Comparison of ENCODE assay signal across 8 mouse cellular contexts in genomic region chr9:65179817-65180624, GRCm38 (mm10). TPM values are rescaled to one million over a fixed set of nuclear protein-coding genes. Genes with fewer than 3 reads are reported as not detected.
A peak's percentile ranks its signal among the peaks of the same experiment; 100 is the strongest.
DNase-seq lines count a peak whose midpoint lies in the region; ATAC-seq lines count a peak whose summit lies in the region.
"Had no signal": no experiment of that assay in that cellular context is flagged by ENCODE, and none has a peak within 500 bp of the region (broad histone marks: within the 10 kb centered on the region; RNA-seq: fewer than 3 reads in every experiment).

No protein-coding gene starts in this region.

- DNase-seq in neural tube, embryonic 11.5 days (ENCODE audit: low spot score) = no peak
- DNase-seq in neural tube, embryonic 10.5 days (ENCODE audit: extremely low spot score, low spot score) = no peak
- no peak for DNase-seq in left cerebral cortex, adult 18-20 months (ENCODE audit: low spot score in 2 of 2)
- no peak for DNase-seq in lung, postnatal 25 days (ENCODE audit: low spot score)
- DNase-seq in cerebellum, postnatal 25 days = no peak

- no peak overlapping the region for H3K4me3 ChIP-seq in neural tube, embryonic 11.5 days (ENCODE audit: low read depth, low read length)
- no peak overlapping the region for H3K4me3 ChIP-seq in forebrain, embryonic 15.5 days
- H3K4me3 ChIP-seq in liver, embryonic 15.5 days (replicated peaks) = no peak overlapping the region

- peaks cover 72% of the 10 kb centered on the region for H3K4me1 ChIP-seq in neural tube, embryonic 11.5 days (ENCODE audit: control insufficient read depth, insufficient read depth, low read length)
- peaks cover 61% of the 10 kb centered on the region for H3K4me1 ChIP-seq in forebrain, embryonic 15.5 days
- peaks cover 4% of the 10 kb centered on the region; the same call in 1 of the 2 replicates for H3K4me1 ChIP-seq in liver, embryonic 15.5 days (replicated peaks)

- no peaks in the 10 kb centered on the region for H3K9me3 ChIP-seq in neural tube, embryonic 11.5 days (ENCODE audit: control insufficient read depth, low read length)
- no peaks in the 10 kb centered on the region for H3K9me3 ChIP-seq in forebrain, embryonic 15.5 days
- no peaks in the 10 kb centered on the region for H3K9me3 ChIP-seq in liver, embryonic 15.5 days (replicated peaks)

- peaks cover 17% of the 10 kb centered on the region for H3K36me3 ChIP-seq in neural tube, embryonic 11.5 days (ENCODE audit: control insufficient read depth, insufficient read depth, low read length)
- H3K36me3 ChIP-seq in forebrain, embryonic 15.5 days = peaks cover 18% of the 10 kb centered on the region
- H3K36me3 ChIP-seq in liver, embryonic 15.5 days (replicated peaks) = no peaks in the 10 kb centered on the region

- ATAC-seq in neural tube, embryonic 11.5 days (ENCODE audit: insufficient read depth, low FRiP score, low TSS enrichment) = no peak
- ATAC-seq in forebrain, embryonic 15.5 days (replicated peaks) = no peak
- no peak for ATAC-seq in liver, embryonic 15.5 days (ENCODE audit: insufficient read depth)

- peak overlapping the region; percentile 32 for H3K9ac ChIP-seq in neural tube, embryonic 11.5 days (ENCODE audit: low read length)
- H3K9ac ChIP-seq in forebrain, embryonic 15.5 days (replicated peaks) = 0 out of 2 replicates have a peak overlapping the region, but pooled peaks have one; percentile 13
- no peak overlapping the region for H3K9ac ChIP-seq in liver, embryonic 15.5 days

- H3K27ac ChIP-seq in neural tube, embryonic 11.5 days (ENCODE audit: low read depth, low read length) = peak overlapping the region; percentile 98
- H3K27ac ChIP-seq in forebrain, embryonic 15.5 days (replicated peaks) = peak overlapping the region; percentile 93
- H3K27ac ChIP-seq in liver, embryonic 15.5 days (replicated peaks) = no peak overlapping the region

- H3K4me2 ChIP-seq in neural tube, embryonic 11.5 days (ENCODE audit: low read depth) = peak overlapping the region; percentile 9; the same call in 1 of the 2 replicates
- H3K4me2 ChIP-seq in forebrain, embryonic 15.5 days (replicated peaks) = peak overlapping the region; percentile 10; the same call in 1 of the 2 replicates
- H3K4me2 ChIP-seq in liver, embryonic 15.5 days = peak overlapping the region; percentile 35

- no peaks in the 10 kb centered on the region for H3K27me3 ChIP-seq in neural tube, embryonic 11.5 days (ENCODE audit: control insufficient read depth, insufficient read depth, low read length)
- no peaks in the 10 kb centered on the region for H3K27me3 ChIP-seq in forebrain, embryonic 15.5 days
- H3K27me3 ChIP-seq in liver, embryonic 15.5 days = peaks cover 64% of the 10 kb centered on the region

- WGBS in neural tube, embryonic 11.5 days = 25% methylated on average over 17 of the region's 17 CpGs
- WGBS in forebrain, embryonic 15.5 days = 37% methylated on average over 17 of the region's 17 CpGs
- 24% methylated on average over 17 of the region's 17 CpGs for WGBS in liver, embryonic 15.5 days (ENCODE audit: insufficient replicate concordance)

RNA-seq across cellular contexts. Expression of gene Parp16, which starts 15.1 kb away (rescaled TPM):
- 4.9 and 6.1 TPM in 2 replicates for polyA plus RNA-seq in neural tube, embryonic 11.5 days (2014; fragmentation: Nextera tagmentation; extraction: Ambion mirVana)
- 4.9 and 5.1 TPM in 2 replicates for polyA plus RNA-seq in forebrain, embryonic 15.5 days (2015; fragmentation: Nextera tagmentation; extraction: Ambion mirVana)
- polyA plus RNA-seq in liver, embryonic 15.5 days (2015; fragmentation: Nextera tagmentation; extraction: Ambion mirVana) = 9.5 and 10.2 TPM in 2 replicates
- total RNA-seq in left cerebral cortex, adult 18-20 months (2021) = 1 to 10 TPM; 4.0 to 4.3 TPM

RNA-seq across cellular contexts. Expression of gene Igdcc3, which starts 39.0 kb away (rescaled TPM):
- polyA plus RNA-seq in neural tube, embryonic 11.5 days (2014; fragmentation: Nextera tagmentation; extraction: Ambion mirVana) = 60.7 and 71.9 TPM in 2 replicates
- 9.6 and 9.8 TPM in 2 replicates for polyA plus RNA-seq in forebrain, embryonic 15.5 days (2015; fragmentation: Nextera tagmentation; extraction: Ambion mirVana)
- polyA plus RNA-seq in liver, embryonic 15.5 days (2015; fragmentation: Nextera tagmentation; extraction: Ambion mirVana) = 0.07 and 0.08 TPM in 2 replicates
- 1 to 10 TPM; 1.4 to 1.7 TPM for total RNA-seq in left cerebral cortex, adult 18-20 months (2021)
- polyA plus RNA-seq: large intestine, adult 2 months had no signal
